Mouse (Mus musculus) urinary bladder, adult 18-20 months (tissue): ENCODE results near the gene Zdhhc6.

ENCODE experiments used
- DNase-seq, 2 experiments: peaks; one replicate each; pipeline ENCODE4 v3.0.0; 2022; ENCODE audit warnings: low spot score in 2 of 2, mixed read lengths in 2 of 2

The Zdhhc6 gene

GRCm38 (mm10) chr19:55258514-55258913 is 57.3 kb downstream of the Zdhhc6 start:
- DNase-seq, result no peak

DNA sequence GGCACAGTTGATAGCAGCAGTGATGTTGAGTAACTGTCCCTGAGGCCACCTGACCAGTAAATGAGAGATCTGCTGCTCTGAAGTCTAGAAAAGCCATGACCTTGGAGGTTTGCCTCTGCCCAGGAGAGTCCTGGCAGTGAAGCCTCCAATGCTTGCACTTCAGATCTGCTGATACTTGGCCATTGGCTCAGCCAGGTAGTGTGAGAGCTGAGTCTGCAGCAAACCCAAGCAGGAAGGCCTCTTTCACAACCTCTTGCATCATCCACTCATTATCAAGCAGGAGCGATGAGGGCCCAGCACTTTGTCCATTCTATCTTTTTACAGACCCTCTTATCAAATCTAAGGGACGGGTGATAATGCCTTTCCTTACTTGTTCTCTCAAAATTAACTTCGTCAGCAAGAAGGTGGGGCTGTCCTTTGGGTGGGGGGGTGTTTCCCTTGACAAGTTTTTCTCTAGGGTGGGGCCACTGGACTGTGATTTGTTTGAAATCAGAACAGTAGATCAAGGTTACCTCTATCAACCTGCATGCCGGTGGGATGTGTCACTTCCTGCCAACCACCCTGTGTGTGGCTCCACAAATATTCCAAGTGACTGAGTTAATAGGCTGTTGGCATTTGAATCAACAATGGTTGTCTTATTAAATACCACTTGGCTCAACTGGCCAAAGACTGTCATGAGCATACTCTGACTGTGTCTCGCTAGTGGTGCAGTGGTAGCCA is 58.0 kb downstream of the Zdhhc6 start:
- DNase-seq, result peak; percentile 23 to 54

DNA sequence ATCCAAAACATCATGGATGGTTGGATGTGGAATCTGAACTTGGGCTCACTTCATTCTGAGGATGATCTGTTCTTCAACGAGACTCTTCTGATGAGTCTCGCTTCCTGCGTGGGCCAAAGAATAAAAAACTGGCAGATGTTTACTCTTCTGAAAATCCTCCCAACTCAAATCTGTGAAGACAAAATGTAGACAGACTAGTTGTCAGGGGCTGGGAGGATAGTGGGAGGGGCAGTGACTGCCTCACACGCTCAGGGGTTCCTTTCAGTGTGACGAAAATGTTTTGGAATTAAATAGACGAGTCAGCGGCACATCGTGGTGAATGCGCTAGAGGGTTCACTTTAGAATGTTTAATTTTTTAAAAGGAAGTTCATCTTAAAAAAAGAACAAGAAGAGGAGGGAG is 59.7 kb downstream of the Zdhhc6 start:
- DNase-seq, result no peak

GRCm38 (mm10) chr19:55254513-55255016 is 61.3 kb downstream of the Zdhhc6 start:
- DNase-seq, result no peak

GRCm38 (mm10) chr19:55253570-55254441 is 62.0 kb downstream of the Zdhhc6 start:
- DNase-seq, result peak; percentile 47 to 66

GRCm38 (mm10) chr19:55253239-55253569 is 62.6 kb downstream of the Zdhhc6 start:
- no peak for DNase-seq

DNA sequence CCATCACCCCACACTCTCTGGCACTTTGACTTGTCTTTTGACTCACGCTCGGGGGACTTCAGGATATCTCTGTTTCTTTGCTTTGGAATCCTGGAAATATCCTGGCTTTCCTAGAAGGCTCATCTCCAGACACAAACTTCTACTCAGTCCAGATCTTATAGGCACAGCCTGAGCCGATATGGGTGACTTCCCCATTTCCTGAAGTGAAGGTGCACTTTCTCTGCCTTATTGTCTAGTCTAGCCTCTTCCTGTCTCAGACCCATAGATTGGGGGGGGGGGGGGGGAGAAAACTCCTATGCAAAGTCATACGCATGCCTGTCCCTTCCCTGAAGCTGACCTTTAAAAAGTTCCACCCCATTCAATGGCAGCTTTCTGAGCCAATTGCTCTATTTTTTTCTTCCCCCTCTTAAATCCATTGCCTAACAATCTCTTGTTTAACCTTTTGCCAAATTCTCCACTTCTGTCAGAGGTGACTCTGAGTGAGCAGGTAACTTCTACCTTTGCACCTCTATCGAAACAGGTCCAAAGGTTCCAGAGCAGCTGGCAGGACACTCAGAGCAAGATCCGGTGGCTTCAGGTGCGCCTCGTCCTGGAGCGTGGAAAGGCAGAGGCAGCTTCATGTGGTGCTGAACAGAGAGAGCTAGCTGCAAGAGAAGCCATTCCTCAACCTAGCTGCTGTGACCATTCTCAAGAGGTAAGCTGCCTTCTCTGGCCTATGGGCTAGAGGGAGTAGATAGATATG is 64.3 kb downstream of the Zdhhc6 start, which contains the start of gene Acsl5:
TSS of gene Acsl5 (plus strand) at position 556 of the 742 bp plus-strand sequence.
- DNase-seq, result no peak

DNA sequence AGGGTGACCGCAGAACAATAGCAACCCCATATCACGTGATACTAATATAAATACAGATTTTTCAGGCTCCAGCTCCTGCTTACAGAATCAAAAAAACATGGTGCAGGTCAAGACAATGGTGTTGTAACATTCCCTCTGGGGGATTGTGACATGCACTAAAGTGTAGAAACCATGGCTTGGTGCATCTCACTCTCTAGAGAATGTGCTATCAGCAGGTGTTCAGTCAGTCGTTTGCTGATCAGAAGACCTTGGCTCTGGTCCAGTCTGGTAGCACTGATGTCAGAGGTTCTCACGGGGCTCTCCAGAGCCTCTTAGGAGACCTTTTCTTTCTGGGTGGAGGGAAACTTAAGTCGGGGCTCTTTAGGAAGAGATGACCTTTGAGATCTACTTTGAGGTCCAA is 65.4 kb downstream of the Zdhhc6 start:
- no peak for DNase-seq

DNA sequence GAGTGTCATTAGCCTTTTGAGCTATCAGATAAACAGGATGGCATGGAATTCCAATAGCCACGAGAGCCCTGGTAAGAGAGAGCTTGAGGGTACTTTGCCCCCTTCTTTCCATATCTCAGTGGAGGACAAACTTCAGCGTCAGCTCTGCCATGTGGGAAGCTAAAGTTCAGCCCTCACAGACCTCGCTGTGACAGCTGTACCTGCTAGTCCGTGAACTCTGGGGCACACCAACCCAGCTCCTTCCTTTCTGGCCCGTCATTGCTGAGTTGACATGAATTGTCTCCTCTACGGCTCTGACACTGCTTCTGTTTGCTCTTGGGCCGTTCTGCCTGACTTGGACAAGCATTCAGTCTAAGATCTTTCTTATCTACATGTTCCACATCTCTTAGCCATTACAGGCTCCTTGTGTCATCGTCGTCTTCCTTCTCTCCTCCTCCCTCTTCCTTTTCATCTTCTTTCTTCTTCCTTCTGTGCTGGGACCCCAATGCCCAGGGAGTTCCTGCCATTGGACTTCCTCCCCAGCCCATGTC is 67.8 kb downstream of the Zdhhc6 start:
- DNase-seq, result no peak

DNA sequence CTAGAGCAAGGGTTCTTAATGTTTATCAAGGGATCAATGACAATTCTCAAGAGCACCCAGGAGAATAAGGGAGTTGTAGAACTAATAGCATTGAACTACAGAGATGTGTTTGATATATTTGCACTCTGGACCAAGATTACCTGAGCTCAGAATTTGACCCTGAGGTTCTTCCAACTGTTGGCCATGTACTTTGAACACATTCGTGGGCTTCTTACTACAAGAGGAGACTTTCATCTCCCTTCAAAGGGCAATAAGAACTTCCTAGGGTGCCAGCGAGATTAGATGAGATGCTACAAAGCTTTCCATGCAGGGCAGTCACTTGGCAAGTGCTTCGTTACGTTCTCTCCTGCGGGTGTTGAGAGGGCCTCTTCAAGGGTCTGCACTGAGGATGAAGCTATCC is 68.3 kb downstream of the Zdhhc6 start:
- no peak for DNase-seq

DNA sequence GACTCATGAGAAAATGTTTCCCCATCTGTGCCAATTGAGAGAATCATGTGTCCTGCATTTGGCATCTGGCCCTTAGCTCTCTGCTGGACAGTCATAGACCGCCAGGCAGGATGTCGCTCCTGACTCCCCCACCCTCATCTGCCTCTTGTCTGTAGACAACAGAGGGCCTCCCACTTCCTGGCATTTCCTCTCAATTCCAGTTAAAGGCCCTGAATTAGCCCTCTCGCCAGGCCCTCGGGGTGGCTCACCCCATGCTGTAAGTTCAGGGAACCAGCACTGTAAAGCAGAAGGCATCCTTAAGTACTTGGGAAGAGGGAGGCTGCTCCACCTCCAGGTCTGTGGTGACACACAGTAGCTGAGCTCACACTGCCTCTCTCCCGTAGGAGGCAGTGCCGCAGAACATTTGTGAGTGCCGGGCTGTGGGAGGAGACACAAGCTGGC is 71.0 kb downstream of the Zdhhc6 start:
- no peak for DNase-seq

GRCm38 (mm10) chr19:55241186-55241645 is 74.6 kb downstream of the Zdhhc6 start, which contains the start of gene Gucy2g:
Gene Gucy2g, minus strand, starts transcription at chr19:55241236.
- no peak for DNase-seq

GRCm38 (mm10) chr19:55239766-55240426 is 75.9 kb downstream of the Zdhhc6 start:
- DNase-seq, result no peak

- no peak for DNase-seq
These were observed 79.3 kb downstream of the Zdhhc6 start for GRCm38 (mm10) chr19:55236564-55236963.

- DNase-seq, result no peak
These were observed 79.8 kb downstream of the Zdhhc6 start for GRCm38 (mm10) chr19:55236026-55236425.

DNA sequence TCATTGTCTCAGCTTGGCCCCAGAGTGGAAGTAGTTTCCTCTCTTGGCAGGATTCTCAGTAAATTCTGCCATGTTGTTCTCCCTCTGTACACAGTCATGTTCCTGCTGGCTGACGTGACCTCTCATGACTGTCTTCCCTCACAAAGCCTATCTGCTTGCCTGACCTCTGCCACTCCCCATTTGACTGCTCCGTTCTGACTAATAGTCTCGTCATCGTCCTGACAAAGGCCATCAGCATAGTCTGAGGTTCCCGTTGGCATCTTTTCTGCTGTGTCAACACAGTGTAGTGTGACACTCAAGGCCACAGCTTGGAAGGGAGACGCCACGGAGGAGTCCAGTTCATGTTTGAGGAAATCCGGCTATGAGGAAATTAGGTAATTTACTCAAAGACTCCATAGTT is 83.7 kb downstream of the Zdhhc6 start:
- DNase-seq, result peak; percentile 16 to 59

- no peak for DNase-seq
These were observed 84.8 kb downstream of the Zdhhc6 start for GRCm38 (mm10) chr19:55231081-55231480.

DNA sequence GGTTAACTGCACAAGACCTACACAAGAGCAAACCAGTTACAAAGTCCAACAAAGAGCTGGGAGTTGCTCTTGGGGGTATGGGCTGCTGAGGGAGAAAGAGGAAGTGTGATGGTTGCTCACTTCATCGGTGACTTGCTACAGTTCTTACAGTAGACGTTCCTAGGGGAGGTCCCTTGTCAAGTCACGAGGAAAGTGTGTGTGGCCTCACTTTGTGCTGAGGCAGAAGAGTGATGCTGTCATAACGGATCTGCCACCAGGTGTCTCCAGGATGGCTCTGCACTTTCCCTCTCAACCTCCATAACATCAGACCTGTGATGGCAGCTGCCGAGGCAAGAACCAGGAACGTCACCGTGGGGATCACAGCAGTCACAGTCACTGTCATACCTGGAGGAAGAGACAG is 88.7 kb downstream of the Zdhhc6 start:
- no peak for DNase-seq

GRCm38 (mm10) chr19:55226621-55227020 is 89.2 kb downstream of the Zdhhc6 start:
- no peak for DNase-seq

DNA sequence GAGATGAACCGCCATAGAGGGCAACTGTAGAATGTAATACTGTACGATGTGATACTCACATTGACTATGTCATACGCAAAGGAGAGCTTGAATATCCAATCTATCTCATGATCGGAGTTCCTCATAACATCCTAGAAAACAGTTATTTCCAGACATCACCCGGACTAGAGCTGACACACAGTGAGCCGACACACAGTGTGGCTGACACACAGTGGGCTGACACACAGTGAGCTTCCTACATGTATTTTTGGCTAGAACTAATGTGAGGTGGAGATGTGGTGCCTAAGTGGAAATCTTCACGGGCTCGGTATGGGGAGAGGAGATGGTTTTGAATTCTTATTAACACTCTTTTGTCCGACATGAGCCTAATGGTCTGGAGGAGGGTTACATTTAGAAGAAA is 93.6 kb downstream of the Zdhhc6 start:
- DNase-seq, result no peak
